Mouse (Mus musculus) olfactory bulb, adult 2 months (tissue): ENCODE results near the gene Acox3.

Source experiments
- CTCF ChIP-seq: fragments of 200-500 bp; IDR thresholded peaks from 2 replicates; pipeline ENCODE4 v1.5.1; 2012; ENCODE audit warnings: low read depth, mild to moderate bottlenecking, low read length, moderate library complexity; ENCODE audit not compliant: insufficient read depth
- POLR2A ChIP-seq: fragments of 200-500 bp; IDR thresholded peaks from 2 replicates; pipeline ENCODE4 v1.6.1; 2012; ENCODE audit warnings: mild to moderate bottlenecking, low read depth, low read length, moderate library complexity; ENCODE audit not compliant: insufficient read depth

DNA sequence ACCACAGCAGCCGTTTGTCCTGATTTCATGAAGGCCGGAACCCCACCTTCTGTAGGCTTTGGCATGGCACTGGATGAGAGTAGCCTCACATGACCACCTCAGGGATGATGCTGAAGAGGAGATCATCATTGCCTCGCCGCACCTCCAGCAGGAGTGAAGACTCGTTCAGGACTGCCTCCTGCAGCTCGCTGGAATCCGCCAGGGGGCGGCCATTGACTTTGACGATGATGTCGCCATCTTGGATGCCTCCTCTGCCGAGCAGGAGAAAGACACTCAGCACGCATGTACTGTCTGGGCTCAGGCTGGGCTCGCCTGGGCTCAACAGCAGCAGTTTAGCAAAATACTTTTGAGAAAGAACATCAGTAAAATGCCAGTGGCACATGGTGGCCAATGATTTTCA lies 70.0 kb downstream of the Acox3 start:
- TF ChIP-seq CTCF = no peak
- no peak for TF ChIP-seq POLR2A
